Mouse (Mus musculus) heart, postnatal 0 days (tissue): ENCODE results near the gene Clmp. TPM values are rescaled to one million over a fixed set of nuclear protein-coding genes. Genes with fewer than 3 reads are reported as not detected.

ENCODE experiments used
- ATAC-seq: fragments of 200-750 bp; cut with Nextera tagmentation; 2 replicates; pipeline ENCODE4 v1.8.0; 2017; ENCODE audit warnings: low read depth, moderate number of reproducible peaks, moderate library complexity; ENCODE audit not compliant: insufficient read depth
- DNase-seq: peaks from one replicate; pipeline ENCODE4 v3.0.0-alpha.2; 2016; ENCODE audit warnings: low spot score
- H3K27ac ChIP-seq: fragments of 300-500 bp; sonication (generic); 2 replicates; pipeline ENCODE4 v1.5.1; 2014; ENCODE audit warnings: low read depth, mild to moderate bottlenecking
- H3K27me3 ChIP-seq: fragments of 300-500 bp; sonication (generic); 2 replicates; pipeline ENCODE4 v1.6.1; 2014; ENCODE audit warnings: low read length, mixed read lengths; ENCODE audit not compliant: control insufficient read depth, insufficient read depth
- H3K36me3 ChIP-seq: fragments of 300-500 bp; sonication (generic); replicated peaks from 2 replicates; pipeline ENCODE4 v1.6.1; 2014; ENCODE audit warnings: low read length, mixed read lengths; ENCODE audit not compliant: control insufficient read depth, insufficient read depth
- H3K4me1 ChIP-seq: fragments of 300-500 bp; sonication (generic); 2 replicates; pipeline ENCODE4 v1.6.1; 2014; ENCODE audit warnings: antibody characterized with exemption; ENCODE audit not compliant: control insufficient read depth, insufficient read depth
- H3K4me2 ChIP-seq: fragments of 300-500 bp; sonication (generic); 2 replicates; pipeline ENCODE4 v1.6.1; 2014; ENCODE audit warnings: low read depth, mild to moderate bottlenecking, low read length, moderate library complexity
- H3K4me3 ChIP-seq: fragments of 300-500 bp; sonication (generic); 2 replicates; pipeline ENCODE4 v1.5.1; 2014; ENCODE audit warnings: low read depth, low read length
- H3K9ac ChIP-seq: fragments of 300-500 bp; sonication (generic); replicated peaks from 2 replicates; pipeline ENCODE4 v1.6.1; 2014; ENCODE audit warnings: low read depth, low read length, mixed read lengths
- H3K9me3 ChIP-seq: fragments of 300-500 bp; sonication (generic); replicated peaks from 2 replicates; pipeline ENCODE4 v1.6.1; 2016; ENCODE audit warnings: low read length; ENCODE audit not compliant: control insufficient read depth
- CTCF ChIP-seq: IDR thresholded peaks from 2 replicates; pipeline ENCODE4 v1.5.1; 2016; ENCODE audit warnings: antibody characterized with exemption, control low read depth, low read depth
- EP300 ChIP-seq: IDR thresholded peaks from 2 replicates; pipeline ENCODE4 v1.6.1; 2016; ENCODE audit warnings: antibody characterized with exemption, low read depth
- WGBS: fragments of 180-500 bp; shearing (Covaris S2); extraction: QIAGEN DNeasy Blood & Tissue Kit; methylation state at CpG from one replicate; pipeline ENCODE4 v1.1.7; 2014; 5-methylcytosine and 5-hydroxymethylcytosine counted together
- polyA plus RNA-seq: library from polyadenylated mRNA; unstranded; fragments of >200 nt; fragmentation: Nextera tagmentation; extraction: Ambion mirVana; gene quantifications from 2 replicates; pipeline ENCODE4 v1.2.1, GENCODE M21; 2015
- total RNA-seq: library from RNA; depleted of rRNA; stranded (reverse); fragments of >200 nt; gene quantifications from 2 replicates; pipeline ENCODE4 v1.2.3, GENCODE M21; 2014; ENCODE audit warnings: low replicate concordance

The Clmp gene
- total and polyA plus RNA-seq, 2 experiments from 2014 or later, result 2.5 to 4.7 TPM

DNA sequence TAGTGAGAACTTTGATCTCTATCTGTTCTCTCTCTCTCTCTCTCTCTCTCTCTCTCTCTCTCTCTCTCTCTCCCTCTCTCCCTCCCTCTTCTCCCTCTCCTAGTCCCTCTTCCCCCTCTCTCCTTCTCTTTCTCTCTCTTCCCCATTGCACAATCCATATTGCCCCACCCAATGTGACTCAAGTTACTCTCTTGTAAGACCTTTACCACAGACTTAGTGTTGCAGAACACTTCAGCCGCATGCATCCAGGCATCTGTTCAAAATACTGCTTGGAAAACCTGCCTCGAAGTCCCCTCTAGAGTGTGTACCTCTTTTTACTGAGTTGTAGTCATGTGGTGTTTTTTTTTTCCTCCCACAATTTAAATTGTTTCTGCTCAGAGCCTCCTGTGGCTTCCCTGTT lies 44.4 kb upstream of the Clmp start:
- TF ChIP-seq EP300, result no peak
- TF ChIP-seq CTCF, result no peak
- H3K9ac ChIP-seq, result no peak overlapping the region
- H3K9me3 ChIP-seq, result no peaks in the 10 kb centered on the region
- no peaks in the 10 kb centered on the region for H3K36me3 ChIP-seq
- ATAC-seq, result no peak
- no peak for DNase-seq
- 78% methylated on average over 2 of the region's 2 CpGs for WGBS
- H3K27ac ChIP-seq, result no peak overlapping the region
- H3K4me1 ChIP-seq, result peaks cover 5% of the 10 kb centered on the region; the same call in 1 of the 2 replicates
- H3K4me3 ChIP-seq, result no peak overlapping the region
- H3K27me3 ChIP-seq, result no peaks in the 10 kb centered on the region
- H3K4me2 ChIP-seq, result no peak overlapping the region

DNA sequence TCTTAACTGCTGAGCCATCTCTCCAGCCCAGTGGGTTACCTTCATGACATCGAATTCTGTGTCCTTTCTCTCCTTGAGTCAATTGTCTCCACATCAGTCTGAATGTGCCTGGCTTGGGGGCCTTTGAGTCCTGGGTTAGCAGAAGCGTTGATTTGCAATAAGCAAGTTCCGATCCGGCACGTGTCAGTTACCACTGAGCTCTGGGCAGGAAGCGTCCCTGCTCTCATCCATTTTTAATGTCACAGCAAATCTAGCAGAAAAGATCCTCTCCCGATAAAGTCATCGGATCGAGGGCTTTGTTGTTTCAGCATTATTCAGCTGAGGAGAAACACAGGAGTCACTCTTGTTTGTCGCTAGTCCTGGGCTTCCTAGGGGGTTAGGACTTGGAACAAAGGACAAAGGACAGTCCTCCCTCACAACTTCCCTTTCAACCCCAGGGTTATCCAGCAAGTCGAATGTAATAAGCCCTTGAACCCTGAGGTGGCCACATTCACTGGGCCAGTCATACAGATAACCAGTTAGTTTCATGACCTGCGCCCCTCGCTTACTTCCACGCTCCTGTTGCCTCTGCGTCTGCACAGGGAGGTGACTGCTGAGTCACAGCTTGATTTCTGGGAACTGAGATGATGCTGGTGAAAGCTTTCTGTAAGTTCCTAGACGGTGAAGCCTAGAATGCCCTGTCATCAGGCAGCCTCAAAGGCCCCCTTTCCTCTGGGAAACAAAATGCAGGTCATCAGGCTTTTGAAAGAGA lies 43.1 kb upstream of the Clmp start:
- no peak for TF ChIP-seq CTCF
- ATAC-seq (no peak), DNase-seq (no peak)
- 31% methylated on average over 16 of the region's 16 CpGs for WGBS
- Histone ChIP-seq H3K27me3 (no peaks in the 10 kb centered on the region), H3K4me2 (no peak overlapping the region), H3K4me3 (no peak overlapping the region), H3K27ac (no peak overlapping the region), H3K9me3 (no peaks in the 10 kb centered on the region), H3K36me3 (no peaks in the 10 kb centered on the region), H3K4me1 (peaks cover 5% of the 10 kb centered on the region; the same call in 1 of the 2 replicates), H3K9ac (no peak overlapping the region)

DNA sequence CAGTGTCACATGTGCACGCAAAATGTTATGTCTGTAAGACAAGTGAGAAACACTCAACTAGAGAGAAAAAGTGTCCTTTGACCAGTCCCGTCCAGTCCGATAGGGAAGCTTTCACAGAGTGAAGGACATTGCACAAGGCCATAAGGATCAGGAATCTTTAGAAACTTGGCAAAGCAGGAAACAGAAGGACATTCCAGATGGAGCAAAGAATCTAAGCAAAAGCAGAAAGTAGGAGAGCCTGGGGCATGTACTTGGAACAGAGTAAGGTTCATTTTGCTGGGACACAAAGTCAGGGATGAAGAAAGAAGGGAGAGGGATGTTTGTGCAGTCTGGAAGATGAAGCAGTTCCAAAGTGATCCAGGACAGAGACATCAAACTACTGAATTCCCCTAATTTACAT lies 36.3 kb upstream of the Clmp start:
- no peak overlapping the region for H3K4me2 ChIP-seq
- no peaks in the 10 kb centered on the region for H3K27me3 ChIP-seq
- no peaks in the 10 kb centered on the region for H3K4me1 ChIP-seq
- TF ChIP-seq EP300 (no peak), CTCF (no peak)
- WGBS, result 86% methylated on average over 3 of the region's 3 CpGs
- no peak overlapping the region for H3K9ac ChIP-seq
- ATAC-seq (no peak), DNase-seq (no peak)
- no peak overlapping the region for H3K4me3 ChIP-seq
- H3K27ac ChIP-seq, result no peak overlapping the region
- H3K9me3 ChIP-seq, result no peaks in the 10 kb centered on the region
- no peaks in the 10 kb centered on the region for H3K36me3 ChIP-seq

DNA sequence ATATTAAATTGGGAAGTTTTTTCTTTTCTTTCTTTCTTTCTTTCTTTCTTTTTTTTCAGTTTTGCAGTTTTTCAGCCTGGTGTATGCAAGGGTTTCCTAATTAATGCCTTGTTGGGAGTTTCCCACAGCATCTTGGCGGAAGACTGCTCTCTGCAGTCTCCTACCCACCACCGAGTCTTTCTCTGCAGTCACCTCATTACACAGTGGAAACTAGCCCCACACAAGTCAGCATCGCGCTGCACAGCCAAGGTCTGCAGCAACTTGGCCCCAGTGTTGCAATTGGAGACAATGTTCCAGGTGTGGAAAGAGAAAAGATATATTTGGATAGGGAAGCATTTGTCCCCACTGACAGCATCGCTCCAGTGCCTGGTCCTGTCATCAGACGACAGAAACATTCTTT lies 35.8 kb upstream of the Clmp start:
- TF ChIP-seq CTCF (no peak), EP300 (no peak)
- Histone ChIP-seq H3K4me3 (no peak overlapping the region), H3K4me2 (no peak overlapping the region), H3K36me3 (no peaks in the 10 kb centered on the region), H3K9me3 (no peaks in the 10 kb centered on the region), H3K27me3 (no peaks in the 10 kb centered on the region), H3K27ac (no peak overlapping the region), H3K4me1 (no peaks in the 10 kb centered on the region), H3K9ac (no peak overlapping the region)
- 63% methylated on average over 6 of the region's 6 CpGs for WGBS
- DNase-seq (no peak), ATAC-seq (no peak)

DNA sequence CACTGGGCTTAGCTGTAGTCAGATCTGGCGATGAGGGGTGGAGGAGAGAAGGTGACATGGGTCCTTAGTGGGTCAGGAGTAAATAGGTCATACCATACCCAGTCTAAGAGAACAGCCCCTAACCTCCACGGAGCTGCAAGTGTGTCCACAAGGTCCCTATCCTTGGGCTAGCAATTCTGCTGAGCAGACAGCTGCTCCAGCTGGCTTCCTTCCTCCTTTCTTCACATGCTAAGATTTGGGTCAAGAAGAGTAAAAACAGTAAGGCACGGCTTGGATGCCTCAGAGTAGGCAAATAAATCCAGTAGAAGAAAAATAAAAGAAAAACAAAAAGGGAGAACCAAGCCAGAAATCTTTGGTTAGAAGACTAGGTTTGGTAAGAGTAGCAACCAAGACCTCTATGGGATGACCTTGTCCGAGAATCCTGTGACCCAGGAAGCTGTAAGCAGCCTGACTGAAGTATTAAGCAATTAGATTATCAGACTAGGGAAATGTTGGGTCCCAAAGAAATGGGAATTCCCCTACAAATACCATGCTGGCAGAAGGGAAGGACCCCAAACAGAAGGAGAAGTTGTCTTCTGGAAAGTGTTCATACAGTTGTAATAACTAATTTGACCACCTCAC lies 34.4 kb upstream of the Clmp start:
- TF ChIP-seq EP300 (no peak), CTCF (no peak)
- H3K9me3 ChIP-seq, result no peaks in the 10 kb centered on the region
- no peak overlapping the region for H3K4me2 ChIP-seq
- no peaks in the 10 kb centered on the region for H3K27me3 ChIP-seq
- H3K36me3 ChIP-seq, result no peaks in the 10 kb centered on the region
- H3K27ac ChIP-seq, result no peak overlapping the region
- no peak for DNase-seq
- H3K9ac ChIP-seq, result no peak overlapping the region
- H3K4me1 ChIP-seq, result no peaks in the 10 kb centered on the region
- WGBS, result 66% methylated on average over 4 of the region's 4 CpGs
- H3K4me3 ChIP-seq, result no peak overlapping the region
- ATAC-seq, result no peak
